ENCODE assay signal across 22 mouse cellular contexts in the genomic region with DNA sequence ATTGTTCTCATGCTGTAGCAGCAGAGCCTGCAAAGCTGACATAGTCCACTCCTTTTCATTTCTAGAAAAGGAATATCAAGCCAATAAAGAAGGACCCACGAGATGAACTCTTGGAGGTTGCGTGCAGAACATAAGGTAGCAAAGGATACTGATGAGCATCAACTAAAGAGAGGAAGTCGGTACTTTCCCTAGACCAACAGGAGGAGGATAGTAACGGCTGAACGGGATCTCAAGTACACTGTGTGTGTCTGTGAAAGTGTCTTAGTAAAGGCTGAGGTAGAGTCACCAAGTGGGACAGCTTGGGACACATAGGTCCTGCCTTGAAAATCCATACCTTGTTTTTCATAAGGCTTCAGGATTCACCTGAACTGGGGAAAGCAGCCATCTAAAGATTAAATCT.
"Had no signal": no experiment of that assay in that cellular context is flagged by ENCODE, and none has a peak within 500 bp of the region (broad histone marks: within the 10 kb centered on the region; RNA-seq: fewer than 3 reads in every experiment).

No protein-coding gene starts in this region.

- H3K27me3 ChIP-seq: heart, embryonic 12.5 days; hindbrain, embryonic 12.5 days; kidney, embryonic 15.5 days; limb, embryonic 12.5 days; liver, embryonic 13.5 days; liver, embryonic 15.5 days had no signal

- H3K27ac ChIP-seq: heart, embryonic 10.5 days; hindbrain, embryonic 10.5 days; hindbrain, embryonic 12.5 days; hindbrain, embryonic 14.5 days; kidney, embryonic 15.5 days; kidney, postnatal 0 days; layer of hippocampus, adult 2 months; left cerebral cortex, adult 2 months; limb, embryonic 10.5 days; limb, embryonic 12.5 days; liver, embryonic 13.5 days; liver, embryonic 15.5 days had no signal

- DNase-seq: gastrocnemius, postnatal 25 days; heart, postnatal 10 days; heart, postnatal 4 days; kidney, adult 11 months; kidney, adult 2 months; kidney, adult 9 months; kidney, postnatal 14 days; kidney, postnatal 36 days; liver; liver, embryonic 13.5 days had no signal

- H3K4me3 ChIP-seq: heart, embryonic 10.5 days; heart, embryonic 12.5 days; hindbrain, embryonic 10.5 days; hindbrain, embryonic 12.5 days; kidney, embryonic 15.5 days; layer of hippocampus, adult 2 months; left cerebral cortex, adult 2 months; limb, embryonic 10.5 days; limb, embryonic 12.5 days; liver, embryonic 13.5 days; liver, embryonic 15.5 days had no signal

- H3K4me1 ChIP-seq: hindbrain, embryonic 10.5 days; hindbrain, embryonic 12.5 days; kidney, embryonic 15.5 days; limb, embryonic 10.5 days; limb, embryonic 12.5 days; liver, embryonic 13.5 days; liver, embryonic 15.5 days had no signal
